Mouse (Mus musculus): ENCODE measurements at regions not wholly inside any gene's neighbourhood (a gene's known extent, or its start where the extent isn't known, plus 50 kb on each side); places are given as distances from the start of the nearest gene placed in this dataset.

- no peak for TF ChIP-seq CTCF (IDR thresholded peaks at IDR 0.05)
- TF ChIP-seq EP300 (IDR thresholded peaks at IDR 0.05): no peak
Measured at GRCm38 (mm10) chr8:126775334-126775733, 170.3 kb downstream of the Tomm20 start.
